Mouse (Mus musculus): ENCODE results near the gene Gtf3c4. TPM values are rescaled to one million over a fixed set of nuclear protein-coding genes. Genes with fewer than 3 reads are reported as not detected.

Gene Gtf3c4
- polyA plus RNA-seq, 1 experiment from 2014 or later, result 31.3 TPM

GRCm38 (mm10) chr2:28829265-28829664 is 10.9 kb downstream of the Gtf3c4 start:
- no peaks in the 10 kb centered on the region for H3K9me3 ChIP-seq (ENCODE audit: control insufficient read depth, low read length)
- no peak overlapping the region for H3K27ac ChIP-seq (replicated peaks; ENCODE audit: low read depth, low read length)
- no peak overlapping the region for H3K4me2 ChIP-seq (ENCODE audit: low read depth, severe bottlenecking)
- 51% methylated on average over 4 of the region's 4 CpGs for WGBS
- DNase-seq (ENCODE audit: low spot score), result no peak
- no peak overlapping the region for H3K9ac ChIP-seq (ENCODE audit: low read length)
- ATAC-seq (ENCODE audit: insufficient number of reproducible peaks, low FRiP score, low TSS enrichment, low read depth), result no peak
- no peaks in the 10 kb centered on the region for H3K4me1 ChIP-seq (ENCODE audit: control insufficient read depth, insufficient read depth, low read length)
- H3K36me3 ChIP-seq (ENCODE audit: control insufficient read depth, insufficient read depth, low read length), result peaks cover 39% of the 10 kb centered on the region
- H3K27me3 ChIP-seq (ENCODE audit: control insufficient read depth, insufficient read depth, low read length), result no peaks in the 10 kb centered on the region
- H3K4me3 ChIP-seq (ENCODE audit: low read depth, low read length), result no peak overlapping the region

GRCm38 (mm10) chr2:28818866-28819265 is 21.3 kb downstream of the Gtf3c4 start:
- H3K9ac ChIP-seq (ENCODE audit: low read length), result no peak overlapping the region
- DNase-seq (ENCODE audit: low spot score) (no peak), ATAC-seq (ENCODE audit: insufficient number of reproducible peaks, low FRiP score, low TSS enrichment, low read depth) (no peak)
- H3K4me3 ChIP-seq (ENCODE audit: low read depth, low read length), result no peak overlapping the region
- 82% methylated on average over 4 of the region's 4 CpGs for WGBS
- H3K27ac ChIP-seq (replicated peaks; ENCODE audit: low read depth, low read length), result no peak overlapping the region
- H3K4me2 ChIP-seq (ENCODE audit: low read depth, severe bottlenecking), result no peak overlapping the region
- H3K4me1 ChIP-seq (ENCODE audit: control insufficient read depth, insufficient read depth, low read length), result no peaks in the 10 kb centered on the region
- no peaks in the 10 kb centered on the region for H3K9me3 ChIP-seq (ENCODE audit: control insufficient read depth, low read length)
- no peaks in the 10 kb centered on the region for H3K36me3 ChIP-seq (ENCODE audit: control insufficient read depth, insufficient read depth, low read length)
- H3K27me3 ChIP-seq (ENCODE audit: control insufficient read depth, insufficient read depth, low read length), result no peaks in the 10 kb centered on the region

GRCm38 (mm10) chr2:28810260-28811013 is 29.7 kb downstream of the Gtf3c4 start:
- no peak overlapping the region for H3K4me2 ChIP-seq (ENCODE audit: low read depth, severe bottlenecking)
- no peak overlapping the region for H3K4me3 ChIP-seq (ENCODE audit: low read depth, low read length)
- DNase-seq (ENCODE audit: low spot score) (no peak), ATAC-seq (ENCODE audit: insufficient number of reproducible peaks, low FRiP score, low TSS enrichment, low read depth) (no peak)
- no peaks in the 10 kb centered on the region for H3K9me3 ChIP-seq (ENCODE audit: control insufficient read depth, low read length)
- H3K27ac ChIP-seq (replicated peaks; ENCODE audit: low read depth, low read length), result no peak overlapping the region
- WGBS, result 55% methylated on average over 5 of the region's 5 CpGs
- no peaks in the 10 kb centered on the region for H3K4me1 ChIP-seq (ENCODE audit: control insufficient read depth, insufficient read depth, low read length)
- H3K36me3 ChIP-seq (ENCODE audit: control insufficient read depth, insufficient read depth, low read length), result no peaks in the 10 kb centered on the region
- no peaks in the 10 kb centered on the region for H3K27me3 ChIP-seq (ENCODE audit: control insufficient read depth, insufficient read depth, low read length)
- no peak overlapping the region for H3K9ac ChIP-seq (ENCODE audit: low read length)

- Histone ChIP-seq H3K4me3 (ENCODE audit: low read depth, low read length) (no peak overlapping the region), H3K9ac (ENCODE audit: low read length) (no peak overlapping the region), H3K27ac (replicated peaks; ENCODE audit: low read depth, low read length) (no peak overlapping the region), H3K27me3 (ENCODE audit: control insufficient read depth, insufficient read depth, low read length) (no peaks in the 10 kb centered on the region), H3K36me3 (ENCODE audit: control insufficient read depth, insufficient read depth, low read length) (no peaks in the 10 kb centered on the region), H3K4me2 (ENCODE audit: low read depth, severe bottlenecking) (no peak overlapping the region), H3K9me3 (ENCODE audit: control insufficient read depth, low read length) (no peaks in the 10 kb centered on the region), H3K4me1 (ENCODE audit: control insufficient read depth, insufficient read depth, low read length) (no peaks in the 10 kb centered on the region)
- ATAC-seq (ENCODE audit: insufficient number of reproducible peaks, low FRiP score, low TSS enrichment, low read depth), result no peak
- 74% methylated on average over 6 of the region's 6 CpGs for WGBS
- no peak for DNase-seq (ENCODE audit: low spot score)
Measured at GRCm38 (mm10) chr2:28808841-28809240, 31.3 kb downstream of the Gtf3c4 start.

GRCm38 (mm10) chr2:28803406-28803805 is 36.8 kb downstream of the Gtf3c4 start:
- H3K36me3 ChIP-seq (ENCODE audit: control insufficient read depth, insufficient read depth, low read length), result no peaks in the 10 kb centered on the region

GRCm38 (mm10) chr2:28799575-28799974 is 40.6 kb downstream of the Gtf3c4 start:
- DNase-seq (ENCODE audit: low spot score) (peak; percentile 57), ATAC-seq (ENCODE audit: insufficient number of reproducible peaks, low FRiP score, low TSS enrichment, low read depth) (no peak)
- H3K9me3 ChIP-seq (ENCODE audit: control insufficient read depth, low read length), result no peaks in the 10 kb centered on the region
- H3K4me3 ChIP-seq (ENCODE audit: low read depth, low read length), result no peak overlapping the region
- H3K9ac ChIP-seq (ENCODE audit: low read length), result no peak overlapping the region
- H3K4me1 ChIP-seq (ENCODE audit: control insufficient read depth, insufficient read depth, low read length), result peaks cover 8% of the 10 kb centered on the region
- no peak overlapping the region for H3K27ac ChIP-seq (replicated peaks; ENCODE audit: low read depth, low read length)
- 36% methylated on average over 2 of the region's 2 CpGs for WGBS
- no peaks in the 10 kb centered on the region for H3K36me3 ChIP-seq (ENCODE audit: control insufficient read depth, insufficient read depth, low read length)
- H3K27me3 ChIP-seq (ENCODE audit: control insufficient read depth, insufficient read depth, low read length), result peaks cover 11% of the 10 kb centered on the region; the same call in 1 of the 2 replicates
- no peak overlapping the region for H3K4me2 ChIP-seq (ENCODE audit: low read depth, severe bottlenecking)

More at GRCm38 (mm10) chr2:28803406-28803805, 36.8 kb downstream of the Gtf3c4 start:
- DNase-seq (ENCODE audit: low spot score) (no peak), ATAC-seq (ENCODE audit: insufficient number of reproducible peaks, low FRiP score, low TSS enrichment, low read depth) (no peak)
- Histone ChIP-seq H3K4me2 (ENCODE audit: low read depth, severe bottlenecking) (no peak overlapping the region), H3K27ac (replicated peaks; ENCODE audit: low read depth, low read length) (no peak overlapping the region), H3K4me1 (ENCODE audit: control insufficient read depth, insufficient read depth, low read length) (no peaks in the 10 kb centered on the region; the same call in 1 of the 2 replicates), H3K9me3 (ENCODE audit: control insufficient read depth, low read length) (no peaks in the 10 kb centered on the region), H3K4me3 (ENCODE audit: low read depth, low read length) (no peak overlapping the region), H3K27me3 (ENCODE audit: control insufficient read depth, insufficient read depth, low read length) (peaks cover 9% of the 10 kb centered on the region; the same call in 1 of the 2 replicates), H3K9ac (ENCODE audit: low read length) (no peak overlapping the region)
- 89% methylated on average over 7 of the region's 7 CpGs for WGBS

GRCm38 (mm10) chr2:28798390-28798789 is 41.8 kb downstream of the Gtf3c4 start:
- Histone ChIP-seq H3K9ac (ENCODE audit: low read length) (no peak overlapping the region), H3K27me3 (ENCODE audit: control insufficient read depth, insufficient read depth, low read length) (peaks cover 11% of the 10 kb centered on the region; the same call in 1 of the 2 replicates), H3K36me3 (ENCODE audit: control insufficient read depth, insufficient read depth, low read length) (no peaks in the 10 kb centered on the region), H3K9me3 (ENCODE audit: control insufficient read depth, low read length) (no peaks in the 10 kb centered on the region), H3K27ac (replicated peaks; ENCODE audit: low read depth, low read length) (no peak overlapping the region), H3K4me2 (ENCODE audit: low read depth, severe bottlenecking) (peak overlapping the region; percentile 4; the same call in 1 of the 2 replicates), H3K4me3 (ENCODE audit: low read depth, low read length) (no peak overlapping the region), H3K4me1 (ENCODE audit: control insufficient read depth, insufficient read depth, low read length) (peaks cover 8% of the 10 kb centered on the region)
- 47% methylated on average over 3 of the region's 3 CpGs for WGBS
- DNase-seq (ENCODE audit: low spot score) (no peak), ATAC-seq (ENCODE audit: insufficient number of reproducible peaks, low FRiP score, low TSS enrichment, low read depth) (no peak)

GRCm38 (mm10) chr2:28797490-28798106 is 42.6 kb downstream of the Gtf3c4 start:
- peaks cover 7% of the 10 kb centered on the region; the same call in 1 of the 2 replicates for H3K27me3 ChIP-seq (ENCODE audit: control insufficient read depth, insufficient read depth, low read length)
- H3K4me1 ChIP-seq (ENCODE audit: control insufficient read depth, insufficient read depth, low read length), result peaks cover 8% of the 10 kb centered on the region

More at GRCm38 (mm10) chr2:28797490-28798106, 42.6 kb downstream of the Gtf3c4 start:
- H3K9me3 ChIP-seq (ENCODE audit: control insufficient read depth, low read length), result no peaks in the 10 kb centered on the region
- no peak overlapping the region for H3K4me3 ChIP-seq (ENCODE audit: low read depth, low read length)
- H3K9ac ChIP-seq (ENCODE audit: low read length), result no peak overlapping the region
- WGBS, result 13% methylated on average over 18 of the region's 18 CpGs
- no peak for ATAC-seq (ENCODE audit: insufficient number of reproducible peaks, low FRiP score, low TSS enrichment, low read depth)
- H3K36me3 ChIP-seq (ENCODE audit: control insufficient read depth, insufficient read depth, low read length), result no peaks in the 10 kb centered on the region
- H3K27ac ChIP-seq (replicated peaks; ENCODE audit: low read depth, low read length), result no peak overlapping the region
- 0 out of 2 replicates have a peak overlapping the region, but pooled peaks have one; percentile 8 for H3K4me2 ChIP-seq (ENCODE audit: low read depth, severe bottlenecking)
- peak; percentile 59 for DNase-seq (ENCODE audit: low spot score)

Data from limb, embryonic 11.5 days (tissue).